Mouse (Mus musculus) hindbrain, embryonic 12.5 days (tissue): ENCODE data around the gene Rarb. TPM values are rescaled to one million over a fixed set of nuclear protein-coding genes. Genes with fewer than 3 reads are reported as not detected.
A peak's percentile ranks its signal among the peaks of the same experiment; 100 is the strongest.

Experiments
- ATAC-seq: fragments of 200-750 bp; cut with Nextera tagmentation; 2 replicates; pipeline ENCODE4 v1.8.0; 2017; ENCODE audit warnings: moderate TSS enrichment; ENCODE audit not compliant: low FRiP score
- H3K27ac ChIP-seq: fragments of 300-500 bp; sonication (generic); 2 replicates; pipeline ENCODE4 v1.5.1; 2016; ENCODE audit warnings: mild to moderate bottlenecking
- H3K27me3 ChIP-seq: fragments of 300-500 bp; sonication (generic); 2 replicates; pipeline ENCODE4 v1.6.1; 2016; ENCODE audit warnings: mild to moderate bottlenecking
- H3K36me3 ChIP-seq: fragments of 300-500 bp; sonication (generic); 2 replicates; pipeline ENCODE4 v1.6.1; 2016; ENCODE audit warnings: mild to moderate bottlenecking
- H3K4me1 ChIP-seq: fragments of 300-500 bp; sonication (generic); 2 replicates; pipeline ENCODE4 v1.6.1; 2016
- H3K4me2 ChIP-seq: fragments of 300-500 bp; sonication (generic); replicated peaks from 2 replicates; pipeline ENCODE4 v1.6.1; 2016; ENCODE audit warnings: mild to moderate bottlenecking
- H3K4me3 ChIP-seq: fragments of 300-500 bp; sonication (generic); 2 replicates; pipeline ENCODE4 v1.5.1; 2016; ENCODE audit warnings: mild to moderate bottlenecking
- H3K9ac ChIP-seq: fragments of 300-500 bp; sonication (generic); 2 replicates; pipeline ENCODE4 v1.6.1; 2016; ENCODE audit warnings: mild to moderate bottlenecking, moderate library complexity
- H3K9me3 ChIP-seq: fragments of 300-500 bp; sonication (generic); replicated peaks from 2 replicates; pipeline ENCODE4 v1.6.1; 2016; ENCODE audit warnings: mild to moderate bottlenecking
- WGBS: fragments of 180-500 bp; shearing (Covaris S2); methylation state at CpG from one replicate; pipeline ENCODE4 v1.1.7; 2016; 5-methylcytosine and 5-hydroxymethylcytosine counted together
- polyA plus RNA-seq: library from polyadenylated mRNA; unstranded; fragments of >200 nt; fragmentation: Nextera tagmentation; extraction: Ambion mirVana; gene quantifications from 2 replicates; pipeline ENCODE4 v1.2.1, GENCODE M21; 2016

Gene Rarb
- 22.8 and 24.8 TPM in 2 replicates for polyA plus RNA-seq

- no peak for ATAC-seq
- Histone ChIP-seq H3K4me2 (no peak within 1 kb of the TSS), H3K27me3 (no peaks in the 10 kb centered on the region), H3K36me3 (no peaks in the 10 kb centered on the region), H3K27ac (no peak within 1 kb of the TSS), H3K4me3 (no peak within 1 kb of the TSS), H3K9me3 (no peaks in the 10 kb centered on the region), H3K9ac (no peak within 1 kb of the TSS), H3K4me1 (peaks cover 17% of the 10 kb centered on the region)
- 92% methylated on average over 4 of the region's 4 CpGs for WGBS
Measured at GRCm38 (mm10) chr14:16818602-16819250, at the start of gene Rarb. TSS of gene Rarb (minus strand) at chr14:16819156.

- H3K9me3 ChIP-seq = no peaks in the 10 kb centered on the region
- WGBS = 20% methylated on average over 3 of the region's 3 CpGs
- H3K4me2 ChIP-seq = no peak overlapping the region
- no peak overlapping the region for H3K27ac ChIP-seq
- no peaks in the 10 kb centered on the region for H3K27me3 ChIP-seq
- peaks cover 7% of the 10 kb centered on the region for H3K4me1 ChIP-seq
- H3K4me3 ChIP-seq = no peak overlapping the region
- no peak overlapping the region for H3K9ac ChIP-seq
- no peaks in the 10 kb centered on the region for H3K36me3 ChIP-seq
- ATAC-seq = peak; percentile 30; the same call in 1 of the 2 replicates
Measured at GRCm38 (mm10) chr14:16842036-16842435, 23.1 kb upstream of the Rarb start.

GRCm38 (mm10) chr14:16841597-16841989 lies 22.6 kb upstream of the Rarb start:
- Histone ChIP-seq H3K4me3 (no peak overlapping the region), H3K9me3 (no peaks in the 10 kb centered on the region), H3K36me3 (no peaks in the 10 kb centered on the region), H3K4me2 (no peak overlapping the region), H3K4me1 (peaks cover 7% of the 10 kb centered on the region), H3K27me3 (no peaks in the 10 kb centered on the region), H3K9ac (no peak overlapping the region), H3K27ac (no peak overlapping the region)
- 31% methylated on average over 6 of the region's 6 CpGs for WGBS
- peak; percentile 78 for ATAC-seq

- H3K9me3 ChIP-seq = no peaks in the 10 kb centered on the region
- no peak overlapping the region for H3K9ac ChIP-seq
- no peak overlapping the region for H3K4me3 ChIP-seq
- no peak overlapping the region for H3K4me2 ChIP-seq
- 36% methylated on average over 8 of the region's 8 CpGs for WGBS
- H3K27ac ChIP-seq = no peak overlapping the region
- no peaks in the 10 kb centered on the region for H3K36me3 ChIP-seq
- peaks cover 7% of the 10 kb centered on the region for H3K4me1 ChIP-seq
- H3K27me3 ChIP-seq = no peaks in the 10 kb centered on the region
- ATAC-seq = no peak
Measured at GRCm38 (mm10) chr14:16840951-16841596, 22.1 kb upstream of the Rarb start.

GRCm38 (mm10) chr14:16840135-16840534 lies 21.2 kb upstream of the Rarb start:
- no peak for ATAC-seq
- H3K4me2 ChIP-seq = no peak overlapping the region
- H3K4me1 ChIP-seq = peaks cover 7% of the 10 kb centered on the region
- no peak overlapping the region for H3K4me3 ChIP-seq
- H3K9ac ChIP-seq = no peak overlapping the region
- no peak overlapping the region for H3K27ac ChIP-seq
- WGBS = 97% methylated on average over 2 of the region's 2 CpGs
- no peaks in the 10 kb centered on the region for H3K9me3 ChIP-seq
- no peaks in the 10 kb centered on the region for H3K27me3 ChIP-seq
- H3K36me3 ChIP-seq = no peaks in the 10 kb centered on the region

- Histone ChIP-seq H3K4me1 (no peaks in the 10 kb centered on the region), H3K4me3 (no peak overlapping the region), H3K27me3 (no peaks in the 10 kb centered on the region), H3K9me3 (no peaks in the 10 kb centered on the region), H3K9ac (no peak overlapping the region), H3K27ac (no peak overlapping the region), H3K36me3 (no peaks in the 10 kb centered on the region), H3K4me2 (no peak overlapping the region)
- WGBS = 71% methylated on average over 1 of the region's 1 CpGs
- no peak for ATAC-seq
Measured at GRCm38 (mm10) chr14:16815096-16815741, 3.7 kb downstream of the Rarb start.

- H3K36me3 ChIP-seq = no peaks in the 10 kb centered on the region
- WGBS = 89% methylated on average over 3 of the region's 3 CpGs
- H3K27me3 ChIP-seq = no peaks in the 10 kb centered on the region
- no peaks in the 10 kb centered on the region for H3K9me3 ChIP-seq
- H3K4me2 ChIP-seq = no peak overlapping the region
- no peak overlapping the region for H3K9ac ChIP-seq
- no peak for ATAC-seq
- no peak overlapping the region for H3K4me3 ChIP-seq
- H3K4me1 ChIP-seq = no peaks in the 10 kb centered on the region
- no peak overlapping the region for H3K27ac ChIP-seq
Measured at GRCm38 (mm10) chr14:16806155-16806554, 12.8 kb downstream of the Rarb start.

GRCm38 (mm10) chr14:16790161-16790560 lies 28.8 kb downstream of the Rarb start:
- Histone ChIP-seq H3K4me2 (no peak overlapping the region), H3K27ac (no peak overlapping the region), H3K36me3 (no peaks in the 10 kb centered on the region), H3K9me3 (no peaks in the 10 kb centered on the region), H3K27me3 (no peaks in the 10 kb centered on the region), H3K4me1 (no peaks in the 10 kb centered on the region), H3K9ac (no peak overlapping the region), H3K4me3 (no peak overlapping the region)
- 79% methylated on average over 1 of the region's 1 CpGs for WGBS
- no peak for ATAC-seq

GRCm38 (mm10) chr14:16781942-16782541 lies 36.9 kb downstream of the Rarb start:
- no peaks in the 10 kb centered on the region for H3K36me3 ChIP-seq
- no peaks in the 10 kb centered on the region for H3K9me3 ChIP-seq
- H3K27ac ChIP-seq = no peak overlapping the region
- no peak overlapping the region for H3K4me2 ChIP-seq
- H3K27me3 ChIP-seq = no peaks in the 10 kb centered on the region
- ATAC-seq = no peak
- H3K4me3 ChIP-seq = no peak overlapping the region
- no peaks in the 10 kb centered on the region for H3K4me1 ChIP-seq
- 89% methylated on average over 5 of the region's 5 CpGs for WGBS
- H3K9ac ChIP-seq = no peak overlapping the region

- Histone ChIP-seq H3K9me3 (no peaks in the 10 kb centered on the region; the same call in 1 of the 2 replicates), H3K4me1 (no peaks in the 10 kb centered on the region), H3K27ac (no peak overlapping the region), H3K4me2 (no peak overlapping the region), H3K9ac (no peak overlapping the region), H3K36me3 (no peaks in the 10 kb centered on the region), H3K27me3 (no peaks in the 10 kb centered on the region), H3K4me3 (no peak overlapping the region)
- ATAC-seq = no peak
- WGBS = 78% methylated on average over 2 of the region's 2 CpGs
Measured at GRCm38 (mm10) chr14:16776723-16777381, 42.1 kb downstream of the Rarb start.

- Histone ChIP-seq H3K36me3 (no peaks in the 10 kb centered on the region), H3K4me1 (no peaks in the 10 kb centered on the region), H3K9me3 (no peaks in the 10 kb centered on the region; the same call in 1 of the 2 replicates), H3K4me2 (no peak overlapping the region), H3K4me3 (no peak overlapping the region), H3K9ac (no peak overlapping the region), H3K27ac (no peak overlapping the region), H3K27me3 (no peaks in the 10 kb centered on the region)
- WGBS = 51% methylated on average over 3 of the region's 3 CpGs
- no peak for ATAC-seq
Measured at GRCm38 (mm10) chr14:16772927-16773326, 46.0 kb downstream of the Rarb start.

- no peak overlapping the region for H3K4me3 ChIP-seq
- no peak overlapping the region for H3K9ac ChIP-seq
- no peak overlapping the region for H3K27ac ChIP-seq
- WGBS = 79% methylated on average over 1 of the region's 1 CpGs
- ATAC-seq = no peak
- no peaks in the 10 kb centered on the region for H3K27me3 ChIP-seq
- no peaks in the 10 kb centered on the region for H3K36me3 ChIP-seq
- H3K9me3 ChIP-seq = no peaks in the 10 kb centered on the region
- H3K4me2 ChIP-seq = no peak overlapping the region
- H3K4me1 ChIP-seq = no peaks in the 10 kb centered on the region
Measured at GRCm38 (mm10) chr14:16765891-16766290, 53.1 kb downstream of the Rarb start.
